Mouse (Mus musculus) liver, adult 2 months (tissue): ENCODE measurements around the gene Mrrf. TPM values are rescaled to one million over a fixed set of nuclear protein-coding genes. Genes with fewer than 3 reads are reported as not detected.
"Not testable (repeated sequence)": the region's sequence is repeated elsewhere in the genome, so short reads cannot be mapped to it uniquely, and the experiment has no call there.

Experiments used
- DNase-seq: peaks from one replicate; pipeline ENCODE4 v3.0.0-alpha.2; 2011; ENCODE audit warnings: low read depth, low spot score; ENCODE audit errors: extremely low read depth
- H3K27ac ChIP-seq: fragments of 200-500 bp; replicated peaks from 2 replicates; pipeline ENCODE4 v1.5.1; 2012; ENCODE audit warnings: low read depth, mild to moderate bottlenecking, control low read depth, inconsistent platforms, low read length; ENCODE audit not compliant: insufficient read depth
- H3K27me3 ChIP-seq: fragments of 200-500 bp; 2 replicates; pipeline ENCODE4 v1.6.1; 2012; ENCODE audit warnings: mild to moderate bottlenecking, moderate library complexity, low read length, inconsistent platforms; ENCODE audit not compliant: control insufficient read depth, insufficient read depth
- H3K36me3 ChIP-seq: fragments of 200-500 bp; 2 replicates; pipeline ENCODE4 v1.6.1; 2012; ENCODE audit warnings: low read length, inconsistent platforms; ENCODE audit not compliant: control insufficient read depth, insufficient read depth
- H3K4me1 ChIP-seq: fragments of 200-500 bp; 2 replicates; pipeline ENCODE4 v1.6.1; 2011; ENCODE audit warnings: low read length; ENCODE audit not compliant: control insufficient read depth, insufficient read depth
- H3K4me3 ChIP-seq: fragments of 200-500 bp; 2 replicates; pipeline ENCODE4 v1.5.1; 2011; ENCODE audit warnings: low read depth, mild to moderate bottlenecking, control low read depth, low read length, moderate library complexity; ENCODE audit not compliant: insufficient read depth
- H3K79me2 ChIP-seq: fragments of 200-500 bp; 2 replicates; pipeline ENCODE4 v1.6.1; 2012; ENCODE audit warnings: inconsistent platforms, mild to moderate bottlenecking, low read length, moderate library complexity; ENCODE audit not compliant: control insufficient read depth, insufficient read depth
- H3K9ac ChIP-seq: fragments of 200-500 bp; 2 replicates; pipeline ENCODE4 v1.6.1; 2012; ENCODE audit warnings: low read depth, mild to moderate bottlenecking, control low read depth, inconsistent platforms, low read length
- CTCF ChIP-seq: fragments of 200-500 bp; IDR thresholded peaks from 2 replicates; pipeline ENCODE4 v1.5.1; 2011; ENCODE audit warnings: low read depth, low read length, control low read depth
- POLR2A ChIP-seq: fragments of 200-500 bp; IDR thresholded peaks from 2 replicates; pipeline ENCODE4 v1.6.1; 2011; ENCODE audit warnings: low read length, control low read depth; ENCODE audit not compliant: insufficient read depth; ENCODE audit errors: extremely low read depth
- WGBS: fragments of 180-500 bp; shearing (Covaris S2); methylation state at CpG from one replicate; pipeline ENCODE4 v1.1.7; 2018; 5-methylcytosine and 5-hydroxymethylcytosine counted together
- polyA plus RNA-seq: library from polyadenylated mRNA; depleted of rRNA; stranded (reverse); fragments of >200 nt; gene quantifications from 2 replicates; pipeline ENCODE4 v1.2.3, GENCODE M21; 2012
- total RNA-seq: library from RNA; depleted of rRNA; stranded (reverse); fragments of >200 nt; gene quantifications from 2 replicates; pipeline ENCODE4 v1.2.3, GENCODE M21; 2014

Mrrf gene
- total and polyA plus RNA-seq, 2 experiments: 20.0 to 28.0 TPM

DNA sequence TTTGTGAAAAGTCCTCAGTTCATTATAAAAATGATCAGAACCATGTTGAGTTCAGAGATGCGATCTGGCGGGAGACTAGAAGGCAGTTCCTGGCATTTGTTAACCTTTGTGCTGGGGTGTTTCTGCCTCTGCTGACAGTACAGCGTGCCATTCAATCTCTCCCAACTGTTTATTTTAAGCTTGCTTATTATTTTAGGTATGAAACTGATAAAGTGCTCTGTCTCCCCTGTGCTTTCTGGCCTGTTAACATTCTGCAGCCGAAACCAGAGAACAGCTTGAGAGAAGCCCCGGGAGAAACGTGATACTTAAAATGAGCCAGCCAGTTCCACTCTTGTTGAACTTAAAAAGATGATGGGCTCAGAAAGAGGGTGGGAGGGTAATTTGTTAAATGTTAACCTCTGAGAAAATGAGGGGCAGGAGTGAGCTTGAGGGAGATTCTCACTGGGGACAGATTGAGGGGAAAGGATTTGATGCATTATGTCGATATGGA is 12.7 kb downstream of the Mrrf start:
- TF ChIP-seq CTCF (no peak), POLR2A (no peak)
- no peak overlapping the region for H3K9ac ChIP-seq
- no peaks in the 10 kb centered on the region for H3K27me3 ChIP-seq
- no peak for DNase-seq
- no peak overlapping the region for H3K4me3 ChIP-seq
- no peaks in the 10 kb centered on the region for H3K4me1 ChIP-seq
- no peak overlapping the region for H3K27ac ChIP-seq
- 88% methylated on average over 7 of the region's 7 CpGs for WGBS
- H3K79me2 ChIP-seq: no peaks in the 10 kb centered on the region; the same call in 1 of the 2 replicates
- peaks cover 18% of the 10 kb centered on the region for H3K36me3 ChIP-seq

DNA sequence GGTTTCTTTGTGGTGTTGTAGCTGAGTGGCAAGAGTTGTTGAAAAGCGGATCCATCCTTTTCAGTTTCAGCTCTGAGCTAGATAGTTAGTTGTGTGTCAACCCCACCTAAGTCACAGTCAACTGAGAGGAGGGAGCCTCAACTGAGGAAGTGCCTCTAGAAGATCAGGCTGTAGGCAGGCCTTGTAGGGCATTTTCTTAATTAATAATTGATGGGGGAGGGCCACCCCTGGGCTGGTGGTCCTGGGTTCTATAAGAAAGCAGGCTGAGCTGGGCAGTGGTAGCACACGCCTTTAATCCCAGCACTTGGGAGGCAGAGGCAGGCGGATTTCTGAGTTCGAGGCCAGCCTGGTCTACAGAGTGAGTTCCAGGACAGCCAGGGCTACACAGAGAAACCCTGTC is 16.2 kb downstream of the Mrrf start:
- not testable (repeated sequence) for H3K4me1 ChIP-seq, DNase-seq, H3K79me2 ChIP-seq, H3K27ac ChIP-seq, H3K27me3 ChIP-seq, H3K4me3 ChIP-seq, H3K9ac ChIP-seq
- WGBS: 95% methylated on average over 4 of the region's 4 CpGs
- peaks cover 29% of the 10 kb centered on the region for H3K36me3 ChIP-seq

DNA sequence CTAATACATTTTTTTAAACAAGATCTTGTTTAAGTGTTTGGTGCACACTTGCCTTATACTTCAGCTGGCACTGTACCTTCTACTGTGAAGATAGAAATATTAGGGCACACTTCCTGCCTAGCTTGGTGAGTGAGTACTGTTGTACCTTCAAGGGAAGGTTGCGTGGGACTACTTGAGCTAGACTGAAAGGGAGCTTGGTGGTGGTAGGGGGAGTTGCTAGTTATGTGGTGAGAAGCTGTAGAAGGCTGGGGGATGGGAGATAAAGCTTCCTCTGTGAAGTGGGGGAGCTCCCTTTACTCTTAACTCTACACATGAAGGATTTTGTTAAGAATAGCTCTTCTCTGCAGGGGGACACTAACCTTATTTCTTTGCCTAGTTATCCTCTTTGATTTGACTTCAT is 21.3 kb downstream of the Mrrf start:
- no peak overlapping the region for H3K9ac ChIP-seq
- H3K79me2 ChIP-seq: no peaks in the 10 kb centered on the region
- H3K4me3 ChIP-seq: no peak overlapping the region
- peaks cover 7% of the 10 kb centered on the region for H3K4me1 ChIP-seq
- WGBS: 100% methylated on average over 1 of the region's 1 CpGs
- no peak overlapping the region for H3K27ac ChIP-seq
- no peak for TF ChIP-seq CTCF
- no peak for TF ChIP-seq POLR2A
- no peaks in the 10 kb centered on the region for H3K27me3 ChIP-seq
- no peak for DNase-seq
- peaks cover 25% of the 10 kb centered on the region for H3K36me3 ChIP-seq

DNA sequence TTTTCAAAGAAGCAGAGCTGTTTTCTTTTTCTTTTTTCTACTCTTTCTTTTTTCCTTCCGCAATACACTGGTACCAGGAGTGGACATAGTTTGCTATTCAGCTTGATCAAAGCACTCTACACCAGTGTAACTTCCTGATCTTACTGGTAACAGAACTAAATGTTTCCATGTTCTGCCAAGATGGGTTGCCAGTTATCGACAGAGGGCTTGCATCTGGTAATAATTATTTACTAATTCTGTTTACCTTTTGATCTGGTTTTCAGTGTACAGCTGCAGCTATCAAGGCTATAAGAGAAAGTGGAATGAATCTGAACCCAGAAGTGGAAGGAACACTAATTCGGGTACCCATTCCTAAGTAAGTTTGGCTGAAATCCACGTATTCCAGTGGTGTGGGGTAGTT is 23.1 kb downstream of the Mrrf start:
- peak overlapping the region; percentile 86 for H3K27ac ChIP-seq
- peaks cover 24% of the 10 kb centered on the region for H3K36me3 ChIP-seq
- DNase-seq: peak; percentile 94
- no peaks in the 10 kb centered on the region for H3K79me2 ChIP-seq
- peak overlapping the region; percentile 39; the same call in 1 of the 2 replicates for H3K9ac ChIP-seq
- WGBS: 32% methylated on average over 4 of the region's 4 CpGs
- 0 out of 2 replicates have a peak overlapping the region, but pooled peaks have one; percentile 7 for H3K4me3 ChIP-seq
- H3K4me1 ChIP-seq: peaks cover 7% of the 10 kb centered on the region
- H3K27me3 ChIP-seq: no peaks in the 10 kb centered on the region
- TF ChIP-seq CTCF (no peak), POLR2A (no peak)

DNA sequence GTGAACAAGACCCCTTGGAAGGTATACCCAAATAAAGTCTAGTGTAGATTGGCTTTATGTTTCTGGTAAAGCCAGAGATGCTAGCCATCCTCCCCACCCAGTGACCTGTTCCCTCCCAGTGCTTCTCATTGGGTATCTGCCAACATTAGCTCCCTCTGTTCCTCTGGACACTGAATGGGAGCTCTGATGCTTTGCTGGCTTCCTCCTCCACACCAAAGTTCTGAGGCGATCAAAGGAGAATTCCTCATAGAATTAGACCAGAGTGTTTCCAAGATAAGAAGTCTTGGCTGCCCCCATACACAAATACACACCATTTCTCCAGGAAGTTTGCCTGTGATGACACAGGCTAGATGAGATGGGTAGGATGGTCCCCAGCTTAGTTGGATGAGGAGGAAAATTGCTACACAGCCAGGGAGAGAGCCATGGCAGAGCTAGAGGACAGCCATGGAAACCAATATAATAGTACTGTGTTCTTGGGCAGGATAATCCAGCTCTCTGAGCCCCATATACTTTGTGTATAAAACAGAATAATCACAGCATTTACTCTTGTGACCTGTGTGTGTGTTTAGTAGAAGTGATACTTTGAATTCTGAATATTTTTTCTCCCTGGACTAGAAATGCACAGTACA is 31.9 kb downstream of the Mrrf start:
- H3K36me3 ChIP-seq: peaks cover 5% of the 10 kb centered on the region
- H3K27me3 ChIP-seq: no peaks in the 10 kb centered on the region
- H3K4me3 ChIP-seq: no peak overlapping the region
- TF ChIP-seq POLR2A: no peak
- no peak overlapping the region for H3K27ac ChIP-seq
- H3K79me2 ChIP-seq: no peaks in the 10 kb centered on the region; the same call in 1 of the 2 replicates
- H3K4me1 ChIP-seq: no peaks in the 10 kb centered on the region; the same call in 1 of the 2 replicates
- DNase-seq: no peak
- 82% methylated on average over 1 of the region's 1 CpGs for whole genome bisulfite sequencing
- no peak overlapping the region for H3K9ac ChIP-seq

DNA sequence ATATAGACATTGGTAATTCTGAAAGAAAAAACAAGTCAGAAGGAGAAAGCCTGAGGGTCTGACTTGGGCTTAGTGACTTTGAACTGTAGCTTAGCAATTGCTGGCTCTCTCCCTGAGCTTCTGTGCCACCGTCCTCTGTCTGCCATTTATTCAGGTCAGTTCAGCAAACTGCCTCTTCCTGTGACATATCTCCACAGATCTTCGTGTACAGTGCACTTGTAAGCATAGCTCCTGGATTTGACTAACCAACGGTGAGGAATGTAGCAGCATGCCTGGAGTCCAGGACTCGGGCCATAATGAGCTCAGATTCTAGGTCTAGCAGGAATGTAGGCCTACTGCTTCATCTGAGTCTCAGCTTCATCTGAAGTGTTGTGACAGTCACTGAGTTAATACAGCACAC is 33.0 kb downstream of the Mrrf start:
- 87% methylated on average over 4 of the region's 4 CpGs for WGBS
- TF ChIP-seq POLR2A (no peak), CTCF (no peak)
- no peak overlapping the region for H3K9ac ChIP-seq
- no peaks in the 10 kb centered on the region for H3K4me1 ChIP-seq
- H3K4me3 ChIP-seq: no peak overlapping the region
- no peaks in the 10 kb centered on the region; the same call in 1 of the 2 replicates for H3K79me2 ChIP-seq
- H3K27me3 ChIP-seq: no peaks in the 10 kb centered on the region
- H3K27ac ChIP-seq: no peak overlapping the region
- peaks cover 7% of the 10 kb centered on the region for H3K36me3 ChIP-seq
- DNase-seq: no peak
